Mouse (Mus musculus) G1E (cell line): Measurements from ENCODE around the gene Kpna3.

Experiments
- CTCF ChIP-seq: IDR thresholded peaks from 2 replicates; pipeline ENCODE4 v1.5.1; 2012; ENCODE audit warnings: low read depth, low read length, inconsistent platforms, mixed read lengths
- GATA1 ChIP-seq: IDR thresholded peaks from 2 replicates; pipeline ENCODE4 v1.6.1; 2012; ENCODE audit warnings: borderline replicate concordance, low read length, inconsistent platforms, mixed read lengths
- POLR2AphosphoS5 ChIP-seq: IDR thresholded peaks from 2 replicates; pipeline ENCODE4 v1.6.1; 2012; ENCODE audit warnings: low read depth, low read length, inconsistent platforms; ENCODE audit not compliant: insufficient replicate concordance
- TAL1 ChIP-seq: conservative IDR thresholded peaks from 2 replicates; pipeline ENCODE4 v1.6.1; 2012; ENCODE audit warnings: low read depth, low read length, inconsistent platforms, mixed read lengths

DNA sequence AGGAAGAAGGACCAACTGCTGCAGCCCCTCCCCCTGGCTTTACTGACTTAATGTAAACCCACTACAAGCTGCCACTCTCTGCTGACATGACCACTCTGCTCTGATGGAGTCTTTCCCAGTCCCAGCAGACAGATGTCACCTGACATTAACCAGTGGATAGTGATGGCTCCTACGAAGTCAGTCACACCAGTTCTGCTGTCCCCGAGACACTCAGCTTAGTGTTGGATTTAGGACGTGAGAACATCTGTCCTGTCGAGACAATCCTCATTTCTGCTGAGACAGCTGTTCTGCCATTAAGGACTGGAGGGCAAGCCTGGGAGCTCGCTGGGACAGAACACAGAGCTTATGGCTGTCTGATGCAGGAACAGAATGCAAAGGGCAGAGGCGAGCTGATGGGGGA is 88.9 kb downstream of the Kpna3 start:
- TF ChIP-seq CTCF, result no peak
- no peak for TF ChIP-seq POLR2AphosphoS5
- TF ChIP-seq TAL1, result no peak
- TF ChIP-seq GATA1, result no peak
